In genomic region chr5:134507307-134507706, GRCm38 (mm10) we compare ENCODE assay signal across 9 mouse cellular contexts. TPM values are rescaled to one million over a fixed set of nuclear protein-coding genes. Genes with fewer than 3 reads are reported as not detected.
A peak's percentile ranks its signal among the peaks of the same experiment; 100 is the strongest.
DNase-seq lines count a peak whose midpoint lies in the region; ATAC-seq and TF ChIP-seq lines count a peak whose summit lies in the region.
"Had no signal": no experiment of that assay in that cellular context is flagged by ENCODE, and none has a peak within 500 bp of the region (broad histone marks: within the 10 kb centered on the region; RNA-seq: fewer than 3 reads in every experiment).

No protein-coding gene starts in this region.

- H3K4me2 ChIP-seq in heart, embryonic 12.5 days, result no peak overlapping the region
- no peak overlapping the region for H3K4me2 ChIP-seq in midbrain, embryonic 11.5 days
- H3K4me2 ChIP-seq: limb, embryonic 15.5 days had no signal

- no peak overlapping the region for H3K27ac ChIP-seq in heart, embryonic 12.5 days (ENCODE audit: poor library complexity, severe bottlenecking)
- no peak overlapping the region for H3K27ac ChIP-seq in bone marrow macrophage, adult 2 months (ENCODE audit: insufficient read depth, low read depth, low read length)
- H3K27ac ChIP-seq in midbrain, embryonic 11.5 days (ENCODE audit: low read depth, low read length), result no peak overlapping the region
- H3K27ac ChIP-seq in small intestine, adult 2 months (ENCODE audit: insufficient read depth, low read depth, low read length), result no peak overlapping the region
- H3K27ac ChIP-seq: limb, embryonic 15.5 days had no signal

- intact Hi-C loops in heart, postnatal 25 days (cut with DNase I), result loop anchor here (2.0 kb wide), 3 partner anchors 37 to 197 kb away; partner anchors contain the start of gene Rfc2

- no peak for TF ChIP-seq POLR2A in bone marrow macrophage, adult 2 months (IDR thresholded peaks at IDR 0.05; ENCODE audit: borderline replicate concordance, low read depth, low read length)
- TF ChIP-seq POLR2A in small intestine, adult 2 months (IDR thresholded peaks at IDR 0.05; ENCODE audit: low read depth, low read length), result no peak

- no peak for ATAC-seq in heart, embryonic 12.5 days (ENCODE audit: insufficient number of reproducible peaks, low FRiP score)
- ATAC-seq in erythroid progenitor cell, adult 5-6 weeks (replicated peaks; ENCODE audit: low FRiP score, poor library complexity, severe bottlenecking), result 0 out of 2 replicates have a peak, but pooled peaks have one; percentile 39
- ATAC-seq in midbrain, embryonic 11.5 days (ENCODE audit: low FRiP score), result no peak

- no peak overlapping the region for H3K9ac ChIP-seq in heart, embryonic 12.5 days
- no peak overlapping the region for H3K9ac ChIP-seq in midbrain, embryonic 11.5 days (ENCODE audit: low read length)
- H3K9ac ChIP-seq: limb, embryonic 15.5 days had no signal

- 20% methylated on average over 10 of the region's 10 CpGs for WGBS in heart, embryonic 12.5 days
- WGBS in midbrain, embryonic 11.5 days, result 27% methylated on average over 10 of the region's 10 CpGs
- 28% methylated on average over 10 of the region's 10 CpGs for WGBS in small intestine, adult 2 months

- peak; percentile 97 for DNase-seq in heart, adult 11 months
- DNase-seq in heart, postnatal 25 days (ENCODE audit: low spot score), result peak; percentile 51
- DNase-seq in left cerebral cortex, adult 11 months (ENCODE audit: low spot score), result peak; percentile 79
- peak; percentile 94 for DNase-seq in midbrain, embryonic 11.5 days (ENCODE audit: low spot score, missing footprints)

- H3K4me3 ChIP-seq in heart, embryonic 12.5 days, result no peak overlapping the region
- H3K4me3 ChIP-seq in bone marrow macrophage, adult 2 months (ENCODE audit: insufficient read depth, low read length), result no peak overlapping the region
- no peak overlapping the region for H3K4me3 ChIP-seq in midbrain, embryonic 11.5 days (ENCODE audit: low read depth, low read length)
- H3K4me3 ChIP-seq in small intestine, adult 2 months (ENCODE audit: low read depth, low read length), result no peak overlapping the region
- H3K4me3 ChIP-seq: limb, embryonic 15.5 days had no signal

- peaks cover 8% of the 10 kb centered on the region; the same call in 1 of the 2 replicates for H3K4me1 ChIP-seq in heart, embryonic 12.5 days (replicated peaks)
- peaks cover 13% of the 10 kb centered on the region for H3K4me1 ChIP-seq in bone marrow macrophage, adult 2 months (ENCODE audit: control insufficient read depth, insufficient read depth, low read length)
- no peaks in the 10 kb centered on the region for H3K4me1 ChIP-seq in midbrain, embryonic 11.5 days (ENCODE audit: control insufficient read depth, insufficient read depth, low read length)
- H3K4me1 ChIP-seq in small intestine, adult 2 months (ENCODE audit: control insufficient read depth, insufficient read depth, insufficient read length, low read length), result no peaks in the 10 kb centered on the region

- H3K36me3 ChIP-seq in heart, embryonic 12.5 days, result peaks cover 36% of the 10 kb centered on the region
- H3K36me3 ChIP-seq in midbrain, embryonic 11.5 days (ENCODE audit: control insufficient read depth, insufficient read depth, low read length), result peaks cover 27% of the 10 kb centered on the region
- H3K36me3 ChIP-seq in small intestine, adult 2 months (ENCODE audit: control insufficient read depth, insufficient read depth, low read length), result peaks cover 56% of the 10 kb centered on the region

- H3K27me3 ChIP-seq in heart, embryonic 12.5 days (replicated peaks), result no peaks in the 10 kb centered on the region
- no peaks in the 10 kb centered on the region for H3K27me3 ChIP-seq in midbrain, embryonic 11.5 days (ENCODE audit: control insufficient read depth, insufficient read depth, low read length)
- H3K27me3 ChIP-seq in small intestine, adult 2 months (ENCODE audit: control insufficient read depth, insufficient read depth, low read length), result no peaks in the 10 kb centered on the region
- H3K27me3 ChIP-seq: limb, embryonic 15.5 days had no signal

- TF ChIP-seq CTCF in bone marrow macrophage, adult 2 months (IDR thresholded peaks at IDR 0.05; ENCODE audit: low read depth, low read length), result peak; percentile 93
- peak; percentile 77; the same call in 1 of the 2 replicates for TF ChIP-seq CTCF in small intestine, adult 2 months (IDR thresholded peaks at IDR 0.05; ENCODE audit: extremely low read depth, insufficient read length, insufficient replicate concordance, low read depth, low read length)

- H3K9me3 ChIP-seq in heart, embryonic 12.5 days (replicated peaks), result no peaks in the 10 kb centered on the region
- H3K9me3 ChIP-seq in midbrain, embryonic 11.5 days (ENCODE audit: control insufficient read depth, low read length), result no peaks in the 10 kb centered on the region
- H3K9me3 ChIP-seq: limb, embryonic 15.5 days had no signal

RNA-seq across cellular contexts. Expression of gene Clip2, which starts 44.9 kb away (rescaled TPM):
- 2.5 and 2.7 TPM in 2 replicates for polyA plus RNA-seq in heart, embryonic 12.5 days (2016; fragmentation: Nextera tagmentation; extraction: Ambion mirVana)
- 13.1 and 14.3 TPM in 2 replicates for polyA plus RNA-seq in bone marrow macrophage, adult 2 months (2012; ENCODE audit: insufficient read depth, insufficient read length, missing spikeins)
- 0.84 TPM in 1 of 2 replicates, not detected in the other for total RNA-seq in erythroid progenitor cell, adult 5-6 weeks (2015; ENCODE audit: low replicate concordance)
- 0.68 and 0.77 TPM in 2 replicates for total RNA-seq in erythroid progenitor cell, adult 5-6 weeks (2017; ENCODE audit: low replicate concordance)
- 1 to 10 TPM; 6.9 to 7.9 TPM for total RNA-seq in heart, postnatal 25 days (2021)
- 5.6 and 5.8 TPM in 2 replicates for polyA plus RNA-seq in midbrain, embryonic 11.5 days (2014; fragmentation: Nextera tagmentation; extraction: Ambion mirVana)
- 24.0 and 43.4 TPM in 2 replicates for polyA plus RNA-seq in small intestine, adult 2 months (2012; rRNA removed)

RNA-seq across cellular contexts. Expression of gene Gtf2ird1, which starts 50.8 kb away (rescaled TPM):
- polyA plus RNA-seq in heart, embryonic 12.5 days (2016; fragmentation: Nextera tagmentation; extraction: Ambion mirVana), result 64.8 and 72.8 TPM in 2 replicates
- 8.8 and 9.6 TPM in 2 replicates for polyA plus RNA-seq in bone marrow macrophage, adult 2 months (2012; ENCODE audit: insufficient read depth, insufficient read length, missing spikeins)
- 6.3 and 19.1 TPM in 2 replicates for total RNA-seq in erythroid progenitor cell, adult 5-6 weeks (2015; ENCODE audit: low replicate concordance)
- total RNA-seq in erythroid progenitor cell, adult 5-6 weeks (2017; ENCODE audit: low replicate concordance), result 0.77 and 1.6 TPM in 2 replicates
- 10 to 100 TPM; 18.2 to 26.3 TPM for total RNA-seq in heart, postnatal 25 days (2021)
- 86.5 and 88.1 TPM in 2 replicates for polyA plus RNA-seq in midbrain, embryonic 11.5 days (2014; fragmentation: Nextera tagmentation; extraction: Ambion mirVana)
- 25.0 and 40.4 TPM in 2 replicates for polyA plus RNA-seq in small intestine, adult 2 months (2012; rRNA removed)

RNA-seq across cellular contexts. Expression of gene Syna, which starts 52.7 kb away (rescaled TPM):
- polyA plus RNA-seq in heart, embryonic 12.5 days (2016; fragmentation: Nextera tagmentation; extraction: Ambion mirVana), result not detected in 2 replicates
- polyA plus RNA-seq in bone marrow macrophage, adult 2 months (2012; ENCODE audit: insufficient read depth, insufficient read length, missing spikeins), result not detected in 2 replicates
- not detected in 2 replicates for total RNA-seq in erythroid progenitor cell, adult 5-6 weeks (2015; ENCODE audit: low replicate concordance)
- not detected in 2 replicates for total RNA-seq in erythroid progenitor cell, adult 5-6 weeks (2017; ENCODE audit: low replicate concordance)
- not detected for total RNA-seq in heart, postnatal 25 days (2021)
- polyA plus RNA-seq in midbrain, embryonic 11.5 days (2014; fragmentation: Nextera tagmentation; extraction: Ambion mirVana), result 0.30 TPM in 1 of 2 replicates, not detected in the other
- 1.6 and 3.1 TPM in 2 replicates for polyA plus RNA-seq in small intestine, adult 2 months (2012; rRNA removed)
